Mouse (Mus musculus): ENCODE data around the gene Stx8.

Stx8 gene

GRCm38 (mm10) chr11:68203658-68204315 is 237.8 kb downstream of the Stx8 start:
- DNase-seq, result no peak

- no peak for DNase-seq
Measured at GRCm38 (mm10) chr11:68204407-68204806, 238.4 kb downstream of the Stx8 start.

DNA sequence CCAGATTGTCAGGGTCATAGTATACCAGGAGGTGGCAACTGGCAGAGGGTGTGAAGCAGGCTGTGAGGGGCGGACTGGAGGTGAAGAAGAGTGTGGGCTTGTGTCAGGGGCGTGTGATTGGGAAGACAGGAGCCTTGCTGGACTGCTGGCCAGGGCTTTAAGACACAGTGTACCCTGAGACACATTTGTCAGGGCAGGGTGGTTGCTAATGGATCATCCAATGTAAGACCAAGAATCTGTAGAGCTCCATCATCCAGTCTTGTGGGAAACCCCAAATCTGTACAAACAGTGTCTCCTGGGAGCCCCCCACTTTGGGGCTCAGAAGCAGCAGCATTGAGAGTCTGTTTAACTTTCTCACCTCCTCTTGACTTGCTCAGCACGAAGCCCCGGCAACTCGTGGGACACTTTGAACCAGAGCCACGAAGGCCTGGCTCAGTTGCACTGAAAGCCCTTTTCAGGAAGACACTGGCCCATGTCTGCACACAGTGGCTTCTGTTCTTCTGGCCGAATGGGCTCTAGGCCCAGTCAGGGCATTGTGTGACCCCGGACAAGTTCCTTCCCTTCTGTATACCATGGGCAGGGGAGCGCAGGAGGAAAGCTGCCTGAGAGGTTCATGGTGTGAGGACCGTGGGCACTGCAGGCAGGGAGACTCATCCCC is 239.7 kb downstream of the Stx8 start:
- no peak for DNase-seq

DNA sequence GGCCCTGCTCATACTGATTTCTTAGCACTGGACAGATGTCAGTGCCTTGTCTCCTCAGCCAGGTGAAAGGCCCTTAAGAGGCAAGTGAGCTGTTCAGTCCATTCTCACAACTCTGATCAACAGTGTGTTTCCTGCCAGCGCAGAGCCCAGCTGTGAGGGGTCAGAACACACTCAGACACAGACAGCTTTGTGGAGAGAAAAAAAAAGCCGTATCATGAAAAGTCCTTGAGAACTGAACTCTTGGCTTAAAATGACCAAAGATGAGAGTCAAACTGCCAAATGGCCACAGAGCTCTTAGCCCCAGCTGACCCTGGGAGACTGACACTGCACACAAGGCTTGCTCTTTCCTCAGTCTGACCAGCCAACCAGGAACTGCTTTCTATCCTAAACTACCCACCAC is 242.0 kb downstream of the Stx8 start:
- peak; percentile 70 for DNase-seq

- no peak for DNase-seq
Measured at GRCm38 (mm10) chr11:68208582-68208981, 242.6 kb downstream of the Stx8 start.

- DNase-seq, result no peak
Measured at GRCm38 (mm10) chr11:68209506-68209905, 243.5 kb downstream of the Stx8 start.

- DNase-seq, result no peak
Measured at GRCm38 (mm10) chr11:68210714-68211113, 244.7 kb downstream of the Stx8 start.

- peak; percentile 90 for DNase-seq
Measured at GRCm38 (mm10) chr11:68211924-68212578, 246.1 kb downstream of the Stx8 start.

- DNase-seq, result no peak
Measured at GRCm38 (mm10) chr11:68213896-68214295, 247.9 kb downstream of the Stx8 start.

DNA sequence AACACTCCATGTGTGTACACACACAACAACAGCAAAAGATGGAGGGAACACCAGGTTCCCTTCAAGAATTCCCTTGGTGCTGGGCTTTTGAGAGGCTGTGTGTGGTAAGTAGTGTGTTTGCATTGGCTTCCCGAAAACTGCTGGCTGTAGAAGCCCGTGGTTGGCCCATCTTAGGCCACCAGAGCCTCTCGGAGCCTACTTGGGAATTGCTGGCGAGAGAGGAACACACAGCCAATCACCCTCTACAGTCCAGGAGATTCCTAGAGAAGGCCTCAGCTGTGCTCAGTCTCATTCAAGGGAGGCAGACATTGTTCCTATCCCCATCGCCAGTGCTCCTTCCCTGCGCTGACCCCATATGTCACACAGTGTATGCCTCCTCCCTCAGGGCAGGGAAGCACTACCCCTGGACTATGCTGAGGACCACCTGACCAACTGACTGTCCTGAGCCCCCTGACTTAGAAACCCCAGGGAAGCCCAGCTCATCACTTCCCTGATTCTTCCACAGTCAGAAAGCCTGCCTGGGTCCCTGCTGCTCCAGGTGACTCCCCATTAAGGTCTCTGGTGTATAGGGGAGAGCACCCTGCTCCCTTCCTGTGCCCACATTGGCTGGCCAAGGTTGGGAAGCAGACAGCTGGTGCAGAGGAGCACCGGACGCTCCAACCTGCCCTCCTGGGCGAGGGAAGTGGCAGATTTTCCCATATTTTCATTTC is 248.7 kb downstream of the Stx8 start:
- no peak for DNase-seq

GRCm38 (mm10) chr11:68215206-68215912 is 249.4 kb downstream of the Stx8 start:
- peak; percentile 67 for DNase-seq

GRCm38 (mm10) chr11:68216041-68216440 is 250.0 kb downstream of the Stx8 start:
- DNase-seq, result no peak

GRCm38 (mm10) chr11:68220733-68221132 is 254.7 kb downstream of the Stx8 start:
- no peak for DNase-seq

- no peak for DNase-seq
Measured at GRCm38 (mm10) chr11:68222209-68222608, 256.2 kb downstream of the Stx8 start.

DNA sequence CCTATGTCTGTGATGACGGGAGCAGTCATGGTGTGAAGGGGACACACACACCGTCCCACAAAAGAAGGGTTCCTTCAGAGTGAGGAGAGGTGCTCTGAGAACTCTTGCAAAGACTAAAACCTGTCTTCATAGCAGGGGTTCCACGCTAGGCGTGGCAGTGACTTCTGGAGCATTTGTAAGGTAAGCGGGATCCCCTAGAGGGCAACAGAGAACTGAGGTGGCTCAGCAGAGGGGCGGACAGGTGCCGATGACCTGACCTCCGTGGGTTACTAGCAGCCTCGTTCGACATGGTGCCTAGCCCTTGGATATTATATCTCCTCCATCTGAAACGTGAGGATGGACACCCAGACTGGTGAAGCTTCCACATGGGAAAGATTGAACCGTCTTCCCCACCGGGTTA is 257.1 kb downstream of the Stx8 start:
- no peak for DNase-seq

GRCm38 (mm10) chr11:68226654-68227057 is 260.7 kb downstream of the Stx8 start:
- no peak for DNase-seq

- no peak for DNase-seq
Measured at GRCm38 (mm10) chr11:68227837-68228236, 261.8 kb downstream of the Stx8 start.

DNA sequence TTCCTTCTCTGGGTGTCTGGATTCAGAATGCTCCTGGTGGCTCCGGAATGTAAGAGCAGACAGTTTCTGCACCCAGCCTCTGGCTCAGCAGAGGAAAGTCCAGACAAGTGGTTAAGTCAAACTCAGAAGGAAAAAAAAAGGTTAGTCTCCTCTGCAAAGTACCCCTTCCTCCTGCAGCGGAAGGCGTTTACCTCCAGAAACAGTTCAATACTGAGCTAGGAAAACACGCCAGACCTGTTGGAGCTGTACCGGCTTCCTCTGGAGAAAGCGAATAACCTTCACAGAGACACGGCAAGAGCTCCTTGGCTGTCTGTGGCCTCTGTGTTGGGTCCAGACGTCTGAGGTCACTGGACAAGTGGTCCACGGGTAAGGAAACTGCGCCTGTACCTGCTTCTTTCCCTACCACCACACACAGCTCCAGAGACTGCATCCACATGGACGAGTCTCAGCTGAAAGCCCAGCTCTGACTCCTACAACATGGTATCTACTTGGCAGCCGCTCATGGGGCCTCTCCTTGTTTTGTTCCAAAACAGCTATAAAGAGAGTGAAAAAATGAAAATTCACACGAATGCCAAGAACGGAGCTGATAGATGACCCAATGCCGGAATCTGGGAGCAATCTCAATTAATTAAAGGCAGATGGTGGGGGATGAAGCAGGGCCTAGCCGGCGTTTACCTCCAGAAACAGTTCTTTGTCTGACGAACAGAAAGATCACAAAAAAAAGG is 263.1 kb downstream of the Stx8 start:
- DNase-seq, result peak; percentile 63

DNA sequence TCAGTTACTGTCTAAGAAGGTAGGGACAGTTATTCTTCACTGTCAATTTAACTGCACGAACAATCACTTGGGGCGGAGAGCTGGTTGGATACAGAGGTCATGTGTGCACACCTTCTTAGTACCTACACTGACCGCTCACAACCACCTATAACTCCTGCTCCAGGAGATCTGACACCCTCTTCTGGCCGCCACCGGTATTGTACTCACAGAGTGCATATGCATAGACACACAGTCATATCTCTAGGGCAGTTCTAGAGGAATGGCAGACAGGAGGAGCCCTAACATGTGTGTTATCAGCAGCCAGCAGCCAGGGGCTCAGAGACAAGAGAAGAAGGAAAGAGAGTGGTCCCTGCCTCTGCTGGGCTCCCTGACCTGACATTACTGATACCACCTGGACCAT is 265.6 kb downstream of the Stx8 start:
- DNase-seq, result no peak

- DNase-seq, result no peak
Measured at GRCm38 (mm10) chr11:68233469-68233965, 267.5 kb downstream of the Stx8 start.

DNA sequence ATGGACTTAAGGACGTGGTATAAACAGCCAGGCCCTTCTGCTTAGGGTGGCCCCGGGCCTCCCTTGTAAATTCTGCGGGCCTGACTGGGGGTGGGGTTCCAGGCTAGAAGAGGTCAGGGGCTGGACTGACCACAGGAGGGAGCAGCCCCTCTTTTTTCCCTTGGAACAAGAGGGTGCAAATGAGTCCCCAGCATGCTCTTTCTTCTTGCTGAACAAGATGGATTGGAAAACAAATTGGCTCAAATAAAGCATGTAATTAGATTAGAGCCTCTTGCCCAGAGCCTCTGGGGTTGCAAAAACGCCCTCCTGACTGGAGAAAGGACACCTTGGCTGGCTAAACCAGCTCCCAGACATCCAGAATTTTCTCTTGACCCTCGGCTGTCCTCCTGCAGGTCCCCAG is 273.8 kb downstream of the Stx8 start:
- DNase-seq, result no peak

All from lung, postnatal 10 days (tissue).